Mouse (Mus musculus): Measurements from ENCODE around the gene Ctns.

Ctns gene

DNA sequence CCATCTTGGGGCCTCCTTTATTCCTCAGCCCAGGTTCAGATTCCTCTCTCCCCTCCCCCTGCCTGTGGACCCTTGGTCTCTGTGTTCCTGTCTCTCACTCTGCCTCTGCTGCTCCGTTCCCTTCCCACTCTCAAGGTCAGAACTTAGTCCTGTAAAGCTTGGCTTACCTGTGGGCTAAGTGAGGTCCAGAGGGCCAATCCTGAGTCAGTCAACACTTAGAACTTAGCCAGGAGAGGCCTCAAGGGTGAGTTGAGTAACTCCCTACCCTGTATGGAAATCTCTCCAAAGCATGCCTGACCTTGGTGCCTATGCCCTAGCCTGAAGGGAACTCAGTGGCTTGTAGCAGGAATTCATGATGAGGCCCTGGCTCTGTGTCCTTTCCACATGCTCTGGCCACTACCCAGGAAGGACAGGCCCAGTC, 54.6 kb downstream of the Ctns start:
- peak; percentile 51 for DNase-seq (ENCODE audit: low read depth, low spot score)

DNA sequence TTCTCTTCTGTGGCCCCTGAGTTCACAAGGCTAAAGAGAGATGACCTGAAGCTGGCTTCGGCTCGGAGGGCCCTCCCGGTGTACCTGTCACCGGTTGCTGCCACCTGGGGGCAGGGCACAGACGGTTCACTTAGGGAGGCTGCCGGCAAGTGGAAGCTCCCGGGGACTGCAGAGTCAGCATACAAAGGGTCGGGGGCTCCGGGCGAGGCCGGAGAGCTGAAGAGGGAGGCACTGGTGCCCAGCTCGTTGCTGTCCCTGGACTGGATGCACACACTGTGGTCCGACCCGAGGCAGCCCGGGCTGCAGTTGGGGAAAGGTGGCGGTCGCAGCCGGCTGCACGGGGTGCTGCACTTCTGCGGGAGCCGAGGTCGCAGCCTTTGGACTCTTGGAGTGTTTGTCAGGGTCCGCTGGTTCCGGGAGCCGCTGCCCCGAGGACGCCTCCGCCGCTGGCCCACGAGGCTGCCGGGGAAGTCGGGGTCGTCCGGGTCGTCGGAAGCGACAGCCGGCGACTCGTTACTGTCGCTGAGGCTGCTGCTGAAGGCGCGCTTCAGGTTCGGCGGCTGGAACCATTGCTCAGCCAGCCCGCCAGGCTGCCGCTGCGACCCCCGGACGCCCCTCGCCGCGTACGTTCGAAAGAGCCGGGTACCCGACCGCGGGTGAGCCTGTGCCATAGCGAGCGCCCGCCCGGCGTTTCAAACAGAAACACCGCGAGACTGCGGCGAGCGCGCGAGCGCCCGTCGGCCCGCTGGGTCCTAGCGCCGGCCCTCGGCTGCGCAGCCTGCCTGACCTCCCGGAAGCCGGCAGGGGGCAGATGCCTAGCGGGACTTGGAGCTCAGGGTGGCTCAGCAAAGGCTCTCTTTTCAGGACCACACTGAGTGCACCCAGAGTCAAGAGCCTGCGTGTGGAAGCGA, 61.0 kb downstream of the Ctns start, which contains the start of gene Haspin:
Gene Haspin, minus strand, starts transcription at position 704 of the 911 bp plus-strand sequence.
- peak; percentile 97 for DNase-seq (ENCODE audit: low read depth, low spot score)

DNA sequence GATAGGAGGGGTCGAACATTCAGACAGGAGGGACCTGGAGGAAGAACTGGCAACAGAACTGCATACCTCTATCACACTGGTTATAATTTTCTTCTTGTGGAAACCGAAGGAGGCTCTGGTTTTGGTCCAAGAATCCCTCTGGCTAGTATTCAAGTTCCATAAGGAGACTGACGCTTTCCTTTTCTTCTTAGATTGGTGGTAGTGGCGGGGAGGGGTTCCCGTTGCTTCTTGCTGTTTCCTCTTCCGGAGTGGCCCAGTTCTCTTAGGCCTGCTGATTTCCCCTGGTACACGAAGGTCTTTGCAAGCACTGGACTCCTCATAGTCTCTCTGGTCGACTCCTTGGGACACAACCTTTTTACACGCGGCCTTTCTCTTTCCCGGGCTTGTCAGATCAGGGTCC, 61.7 kb downstream of the Ctns start:
- no peak for DNase-seq (ENCODE audit: low read depth, low spot score)

DNA sequence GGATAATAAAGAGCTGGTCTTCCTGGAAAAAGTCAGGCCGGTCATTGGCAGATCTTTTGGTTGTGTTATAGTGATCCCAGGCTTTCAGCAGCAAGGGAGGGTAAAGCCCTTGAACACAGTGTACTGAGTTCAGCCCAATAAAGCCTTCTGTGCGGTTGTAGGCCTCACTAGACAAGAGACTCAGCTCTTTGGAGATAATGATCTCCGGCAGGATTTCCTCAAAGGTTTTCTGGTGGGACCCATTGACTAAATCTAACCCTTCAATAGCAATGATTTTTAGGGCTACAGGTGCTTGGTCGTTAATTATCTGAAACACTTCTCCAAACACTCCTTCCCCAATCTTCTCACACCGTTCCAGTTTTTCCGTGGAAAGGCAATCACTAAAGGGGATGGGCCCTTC, 62.3 kb downstream of the Ctns start:
- no peak for DNase-seq (ENCODE audit: low read depth, low spot score)

DNA sequence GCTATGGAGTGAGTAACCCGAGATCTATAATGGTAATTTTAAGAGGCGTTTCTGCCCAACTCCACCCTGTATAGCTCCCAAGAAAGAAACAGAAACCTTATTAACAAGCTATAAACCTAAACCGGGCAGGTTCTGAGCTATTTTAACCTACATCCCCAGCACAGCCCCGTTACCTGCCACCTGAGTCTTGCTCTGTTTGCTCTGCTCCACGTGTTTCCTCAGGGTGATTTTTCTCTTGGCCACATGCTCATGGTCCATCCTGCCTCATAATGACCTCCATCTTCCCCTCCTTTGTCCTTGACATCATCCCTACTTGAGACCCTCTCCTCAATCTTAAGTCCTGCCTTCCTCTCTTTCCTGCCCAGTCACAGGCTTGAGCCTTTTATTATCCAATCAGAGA, 64.6 kb downstream of the Ctns start:
- DNase-seq (ENCODE audit: low read depth, low spot score) = no peak
